Mouse (Mus musculus): ENCODE data around the gene Tspan15. TPM values are rescaled to one million over a fixed set of nuclear protein-coding genes. Genes with fewer than 3 reads are reported as not detected.

The Tspan15 gene
- total and polyA plus RNA-seq, 3 experiments, result 6.1 to 17.7 (median 8.1) TPM

- Histone ChIP-seq H3K27ac (peak overlapping the region; percentile 84), H3K36me3 (ENCODE audit: control insufficient read depth, insufficient read depth, low read length) (no peaks in the 10 kb centered on the region; the same call in 1 of the 2 replicates), H3K4me3 (no peak overlapping the region), H3K9ac (ENCODE audit: low read depth, low read length) (no peak overlapping the region), H3K27me3 (ENCODE audit: control insufficient read depth, insufficient read depth, low read length) (no peaks in the 10 kb centered on the region), H3K4me1 (ENCODE audit: control insufficient read depth, insufficient read depth, low read length) (peaks cover 18% of the 10 kb centered on the region), H3K79me2 (replicated peaks; ENCODE audit: control insufficient read depth, insufficient read depth, low read length) (no peaks in the 10 kb centered on the region)
- 82% methylated on average over 19 of the region's 19 CpGs for WGBS
- intact Hi-C loops (cut with DNase I), result no loop called here
- TF ChIP-seq CTCF (IDR thresholded peaks at IDR 0.05) (no peak), EP300 (IDR thresholded peaks at IDR 0.05; ENCODE audit: insufficient read depth, low read depth, low read length) (no peak), POLR2A (IDR thresholded peaks at IDR 0.05; ENCODE audit: insufficient read depth, low read depth, low read length) (no peak)
- DNase-seq, result no peak
These were observed 12.8 kb downstream of the Tspan15 start for GRCm38 (mm10) chr10:62218044-62218788.

GRCm38 (mm10) chr10:62217196-62217595, 13.9 kb downstream of the Tspan15 start:
- H3K9ac ChIP-seq (ENCODE audit: low read depth, low read length), result no peak overlapping the region
- H3K4me1 ChIP-seq (ENCODE audit: control insufficient read depth, insufficient read depth, low read length), result peaks cover 18% of the 10 kb centered on the region

GRCm38 (mm10) chr10:62216595-62216994, 14.5 kb downstream of the Tspan15 start:
- intact Hi-C loops (cut with DNase I), result no loop called here
- no peak overlapping the region for H3K4me3 ChIP-seq
- peak in 1 of 2 experiments; percentile 28 for DNase-seq
- peaks cover 19% of the 10 kb centered on the region for H3K4me1 ChIP-seq (ENCODE audit: control insufficient read depth, insufficient read depth, low read length)
- TF ChIP-seq EP300 (IDR thresholded peaks at IDR 0.05; ENCODE audit: insufficient read depth, low read depth, low read length), result no peak
- TF ChIP-seq POLR2A (IDR thresholded peaks at IDR 0.05; ENCODE audit: insufficient read depth, low read depth, low read length), result no peak
- TF ChIP-seq CTCF (IDR thresholded peaks at IDR 0.05), result no peak
- no peaks in the 10 kb centered on the region for H3K79me2 ChIP-seq (replicated peaks; ENCODE audit: control insufficient read depth, insufficient read depth, low read length)
- H3K27me3 ChIP-seq (ENCODE audit: control insufficient read depth, insufficient read depth, low read length), result no peaks in the 10 kb centered on the region
- H3K27ac ChIP-seq, result peak overlapping the region; percentile 84
- H3K9ac ChIP-seq (ENCODE audit: low read depth, low read length), result no peak overlapping the region
- WGBS, result 33% methylated on average over 5 of the region's 5 CpGs
- H3K36me3 ChIP-seq (ENCODE audit: control insufficient read depth, insufficient read depth, low read length), result no peaks in the 10 kb centered on the region; the same call in 1 of the 2 replicates

More at GRCm38 (mm10) chr10:62217196-62217595, 13.9 kb downstream of the Tspan15 start:
- Histone ChIP-seq H3K27me3 (ENCODE audit: control insufficient read depth, insufficient read depth, low read length) (no peaks in the 10 kb centered on the region), H3K27ac (peak overlapping the region; percentile 84), H3K36me3 (ENCODE audit: control insufficient read depth, insufficient read depth, low read length) (no peaks in the 10 kb centered on the region; the same call in 1 of the 2 replicates), H3K4me3 (no peak overlapping the region), H3K79me2 (replicated peaks; ENCODE audit: control insufficient read depth, insufficient read depth, low read length) (no peaks in the 10 kb centered on the region)
- intact Hi-C loops (cut with DNase I), result loop anchor here (1.0 kb wide), 1 partner anchor 14 kb away; the partner anchor contains the start of gene Tspan15
- TF ChIP-seq EP300 (IDR thresholded peaks at IDR 0.05; ENCODE audit: insufficient read depth, low read depth, low read length) (peak; percentile 82), CTCF (IDR thresholded peaks at IDR 0.05) (no peak), POLR2A (IDR thresholded peaks at IDR 0.05; ENCODE audit: insufficient read depth, low read depth, low read length) (peak; percentile 46; the same call in 1 of the 2 replicates)
- 47% methylated on average over 8 of the region's 8 CpGs for WGBS
- DNase-seq, result peak; percentile 61 to 70

- intact Hi-C loops (cut with DNase I), result no loop called here
- no peak overlapping the region for H3K9ac ChIP-seq (ENCODE audit: low read depth, low read length)
- no peaks in the 10 kb centered on the region for H3K27me3 ChIP-seq (ENCODE audit: control insufficient read depth, insufficient read depth, low read length)
- TF ChIP-seq EP300 (IDR thresholded peaks at IDR 0.05; ENCODE audit: insufficient read depth, low read depth, low read length) (no peak), CTCF (IDR thresholded peaks at IDR 0.05) (no peak), POLR2A (IDR thresholded peaks at IDR 0.05; ENCODE audit: insufficient read depth, low read depth, low read length) (no peak)
- no peaks in the 10 kb centered on the region; the same call in 1 of the 2 replicates for H3K36me3 ChIP-seq (ENCODE audit: control insufficient read depth, insufficient read depth, low read length)
- H3K27ac ChIP-seq, result no peak overlapping the region
- DNase-seq, result no peak
- WGBS, result 91% methylated on average over 8 of the region's 8 CpGs
- H3K79me2 ChIP-seq (replicated peaks; ENCODE audit: control insufficient read depth, insufficient read depth, low read length), result no peaks in the 10 kb centered on the region
- peaks cover 19% of the 10 kb centered on the region for H3K4me1 ChIP-seq (ENCODE audit: control insufficient read depth, insufficient read depth, low read length)
- no peak overlapping the region for H3K4me3 ChIP-seq
These were observed 15.4 kb downstream of the Tspan15 start for GRCm38 (mm10) chr10:62215633-62216032.

- no peak for TF ChIP-seq POLR2A (IDR thresholded peaks at IDR 0.05; ENCODE audit: insufficient read depth, low read depth, low read length)
- H3K36me3 ChIP-seq (ENCODE audit: control insufficient read depth, insufficient read depth, low read length), result no peaks in the 10 kb centered on the region; the same call in 1 of the 2 replicates
- no peak overlapping the region; the same call in 1 of the 2 replicates for H3K27ac ChIP-seq
- 52% methylated on average over 5 of the region's 5 CpGs for WGBS
- H3K27me3 ChIP-seq (ENCODE audit: control insufficient read depth, insufficient read depth, low read length), result no peaks in the 10 kb centered on the region
- peaks cover 19% of the 10 kb centered on the region for H3K4me1 ChIP-seq (ENCODE audit: control insufficient read depth, insufficient read depth, low read length)
- no peak overlapping the region for H3K4me3 ChIP-seq
- H3K79me2 ChIP-seq (replicated peaks; ENCODE audit: control insufficient read depth, insufficient read depth, low read length), result no peaks in the 10 kb centered on the region
- H3K9ac ChIP-seq (ENCODE audit: low read depth, low read length), result no peak overlapping the region
- intact Hi-C loops (cut with DNase I), result no loop called here
- DNase-seq, result no peak
These were observed 15.9 kb downstream of the Tspan15 start for GRCm38 (mm10) chr10:62215169-62215616.

GRCm38 (mm10) chr10:62211310-62211709, 19.7 kb downstream of the Tspan15 start:
- 53% methylated on average over 6 of the region's 6 CpGs for WGBS
- Histone ChIP-seq H3K79me2 (replicated peaks; ENCODE audit: control insufficient read depth, insufficient read depth, low read length) (no peaks in the 10 kb centered on the region), H3K27ac (no peak overlapping the region), H3K27me3 (ENCODE audit: control insufficient read depth, insufficient read depth, low read length) (no peaks in the 10 kb centered on the region), H3K9ac (ENCODE audit: low read depth, low read length) (no peak overlapping the region), H3K4me1 (ENCODE audit: control insufficient read depth, insufficient read depth, low read length) (peaks cover 3% of the 10 kb centered on the region), H3K4me3 (no peak overlapping the region), H3K36me3 (ENCODE audit: control insufficient read depth, insufficient read depth, low read length) (no peaks in the 10 kb centered on the region)
- no peak for DNase-seq
- intact Hi-C loops (cut with DNase I), result no loop called here
- TF ChIP-seq CTCF (IDR thresholded peaks at IDR 0.05), result no peak
- TF ChIP-seq EP300 (IDR thresholded peaks at IDR 0.05; ENCODE audit: insufficient read depth, low read depth, low read length), result no peak
- TF ChIP-seq POLR2A (IDR thresholded peaks at IDR 0.05; ENCODE audit: insufficient read depth, low read depth, low read length), result no peak
